Mouse (Mus musculus): ENCODE measurements around the gene Cphx1. TPM values are rescaled to one million over a fixed set of nuclear protein-coding genes. Genes with fewer than 3 reads are reported as not detected.

The Cphx1 gene
- total RNA-seq, 2 experiments from 2014 or later, result not detected

Other genes with a start within 250 kb of the Cphx1 start
- gene Ppif, start 244.2 kb upstream of the Cphx1 start, total RNA-seq (2014; fragmentation: Nextera tagmentation), result 142 and 159 TPM in 2 replicates
- gene Ppif, start 244.2 kb upstream of the Cphx1 start, total RNA-seq (2017), result 42.9 and 55.8 TPM in 2 replicates
- gene Zcchc24, start 169.3 kb upstream of the Cphx1 start, total RNA-seq (2014; fragmentation: Nextera tagmentation), result 1.3 and 1.4 TPM in 2 replicates
- gene Zcchc24, start 169.3 kb upstream of the Cphx1 start, total RNA-seq (2017), result 0.91 and 1.4 TPM in 2 replicates
- gene Anxa11, start 96.1 kb upstream of the Cphx1 start, total RNA-seq (2014; fragmentation: Nextera tagmentation), result 29.2 and 29.7 TPM in 2 replicates
- gene Anxa11, start 96.1 kb upstream of the Cphx1 start, total RNA-seq (2017), result 5.1 and 6.1 TPM in 2 replicates
- not detected in 2 replicates for gene Plac9a, start 35.2 kb upstream of the Cphx1 start, total RNA-seq (2014; fragmentation: Nextera tagmentation)
- gene Plac9a, start 35.2 kb upstream of the Cphx1 start, total RNA-seq (2017), result not detected in 2 replicates
- 10.1 and 20.8 TPM in 2 replicates for gene Tmem254a, start 10.6 kb upstream of the Cphx1 start, total RNA-seq (2014; fragmentation: Nextera tagmentation)
- 3.0 TPM in 1 of 2 replicates, not detected in the other for gene Tmem254a, start 10.6 kb upstream of the Cphx1 start, total RNA-seq (2017)
- gene Duxbl1, start 40.3 kb downstream of the Cphx1 start, total RNA-seq (2014; fragmentation: Nextera tagmentation), result not detected in 2 replicates
- gene Duxbl1, start 40.3 kb downstream of the Cphx1 start, total RNA-seq (2017), result not detected in 2 replicates
- gene Gm9780, start 104.4 kb downstream of the Cphx1 start, total RNA-seq (2014; fragmentation: Nextera tagmentation), result not detected in 2 replicates
- gene Gm9780, start 104.4 kb downstream of the Cphx1 start, total RNA-seq (2017), result not detected in 2 replicates
- gene Tmem254c, start 129.1 kb downstream of the Cphx1 start, total RNA-seq (2014; fragmentation: Nextera tagmentation), result 32.7 TPM in 1 of 2 replicates, not detected in the other
- gene Tmem254c, start 129.1 kb downstream of the Cphx1 start, total RNA-seq (2017), result 18.2 and 43.4 TPM in 2 replicates
- not detected in 2 replicates for gene Cphx2, start 143.2 kb downstream of the Cphx1 start, total RNA-seq (2014; fragmentation: Nextera tagmentation)
- gene Cphx2, start 143.2 kb downstream of the Cphx1 start, total RNA-seq (2017), result not detected in 2 replicates
- not detected in 2 replicates for gene Cphx3, start 144.0 kb downstream of the Cphx1 start, total RNA-seq (2014; fragmentation: Nextera tagmentation)
- gene Cphx3, start 144.0 kb downstream of the Cphx1 start, total RNA-seq (2017), result not detected in 2 replicates
- gene Duxbl2, start 180.0 kb downstream of the Cphx1 start, total RNA-seq (2014; fragmentation: Nextera tagmentation), result not detected in 2 replicates
- gene Duxbl2, start 180.0 kb downstream of the Cphx1 start, total RNA-seq (2017), result not detected in 2 replicates
- gene Plac9b, start 244.2 kb downstream of the Cphx1 start, total RNA-seq (2014; fragmentation: Nextera tagmentation), result not detected in 2 replicates
- gene Plac9b, start 244.2 kb downstream of the Cphx1 start, total RNA-seq (2017), result not detected in 2 replicates

Data from megakaryocyte-erythroid progenitor cell, adult 5-6 weeks (primary cell).